Mouse (Mus musculus) heart, postnatal 0 days (tissue): ENCODE results near the gene Sirt5.

ENCODE experiments used
- CTCF ChIP-seq: IDR thresholded peaks from 2 replicates; pipeline ENCODE4 v1.5.1; 2016; ENCODE audit warnings: antibody characterized with exemption, control low read depth, low read depth
- EP300 ChIP-seq: IDR thresholded peaks from 2 replicates; pipeline ENCODE4 v1.6.1; 2016; ENCODE audit warnings: antibody characterized with exemption, low read depth

DNA sequence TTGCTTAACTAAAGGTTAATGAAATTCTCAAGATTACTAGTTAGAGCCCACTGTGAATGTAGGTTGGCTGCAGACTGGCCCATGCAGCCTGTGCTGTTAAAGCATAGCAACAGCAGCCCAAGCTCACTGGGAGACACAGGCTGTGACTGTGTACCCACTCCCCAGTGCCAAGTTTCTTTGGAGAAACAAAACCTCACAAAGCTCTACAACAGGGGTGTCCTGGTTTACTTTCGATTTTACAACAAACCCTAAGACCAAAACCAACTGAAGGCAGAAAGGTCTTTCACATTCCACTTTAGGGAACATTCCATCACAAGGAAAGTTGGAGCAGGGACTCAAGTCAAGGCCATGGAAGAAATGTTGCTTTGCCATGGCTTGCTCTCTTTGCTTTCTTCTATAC is 77.3 kb downstream of the Sirt5 start:
- TF ChIP-seq EP300: no peak
- no peak for TF ChIP-seq CTCF
